Mouse (Mus musculus): Measurements from ENCODE around the gene Fkbp4.

Fkbp4 gene

DNA sequence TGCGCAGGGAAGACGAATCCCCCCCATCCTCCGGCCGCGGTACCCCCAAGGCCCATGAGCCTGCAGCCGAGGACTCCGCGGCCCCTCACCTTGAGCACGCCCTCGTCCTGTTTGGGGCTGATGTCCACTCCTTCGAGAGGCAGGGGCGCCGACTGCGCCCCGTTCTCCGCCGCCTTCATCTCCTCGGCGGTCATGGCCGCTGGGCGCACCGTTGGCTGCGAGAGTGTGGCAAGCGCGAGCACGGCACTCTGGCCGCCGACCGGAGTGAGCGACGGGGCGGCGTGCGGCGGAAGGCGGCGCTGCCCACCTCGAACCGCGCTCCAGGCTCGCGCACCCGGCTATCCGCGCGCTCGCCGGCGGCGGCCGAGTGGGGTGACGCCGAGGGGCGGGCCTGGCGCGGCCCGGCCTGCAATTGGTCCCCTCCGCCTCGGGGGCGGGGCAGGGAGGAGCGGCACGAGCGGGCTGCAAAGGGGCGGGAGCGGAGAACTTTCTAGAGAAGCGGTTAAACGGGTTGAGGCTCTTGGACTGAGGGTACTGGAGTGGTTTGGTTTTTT, at the start of gene Fkbp4:
TSS of gene Fkbp4 (minus strand) at position 361 of the 554 bp plus-strand sequence.
- peak; percentile 93 for DNase-seq (ENCODE audit: low spot score)

- no peak for DNase-seq (ENCODE audit: low spot score)
These were observed 49.3 kb upstream of the Fkbp4 start for GRCm38 (mm10) chr6:128487736-128488135.

DNA sequence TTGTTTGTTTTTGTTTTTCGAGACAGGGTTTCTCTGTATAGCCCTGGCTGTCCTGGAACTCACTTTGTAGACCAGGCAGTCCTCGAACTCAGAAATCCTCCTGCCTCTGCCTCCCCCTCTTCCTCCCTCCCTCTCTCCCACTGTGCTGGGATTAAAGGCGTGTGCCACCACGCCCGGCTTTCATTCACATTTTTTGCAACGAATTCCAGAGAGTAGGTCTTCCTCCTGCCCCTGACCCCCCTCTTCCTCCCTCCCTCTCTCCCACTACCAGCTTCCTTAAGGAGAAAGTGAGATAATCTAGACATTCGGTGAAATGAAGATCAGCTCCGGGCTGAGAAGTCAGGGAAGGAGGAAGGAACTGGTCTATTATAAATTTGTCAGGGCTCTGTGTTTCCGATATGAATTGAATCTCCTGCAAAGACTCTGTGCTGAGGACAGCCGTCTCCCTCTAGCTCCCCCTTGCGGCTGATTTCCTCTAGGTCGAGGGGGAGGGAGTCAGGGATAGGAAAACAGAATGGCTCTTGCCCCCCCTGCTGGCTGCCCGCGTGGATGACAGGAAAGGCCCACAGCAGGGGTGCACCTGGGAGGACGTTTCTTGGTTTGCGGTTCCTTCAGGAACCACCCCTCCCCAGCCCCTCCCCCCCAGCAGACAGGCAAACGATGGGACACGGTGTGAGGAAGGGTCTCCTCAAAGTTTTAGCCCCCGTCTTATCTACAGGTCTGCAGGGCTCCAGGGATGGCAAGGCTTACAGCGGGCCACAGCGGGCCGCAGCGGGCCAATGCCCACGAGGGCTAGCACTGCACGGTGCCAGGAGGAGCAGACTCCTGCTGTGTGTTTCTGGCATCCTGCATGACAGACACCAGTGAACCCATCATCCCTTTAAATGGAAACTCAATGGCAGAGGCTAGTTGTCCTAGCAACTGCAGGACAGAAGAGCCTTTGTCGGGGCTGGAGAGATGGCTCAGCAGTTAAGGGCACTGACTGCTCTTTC, 41.3 kb upstream of the Fkbp4 start:
- peak; percentile 85 for DNase-seq (ENCODE audit: low spot score)

GRCm38 (mm10) chr6:128477495-128477894, 39.0 kb upstream of the Fkbp4 start:
- DNase-seq (ENCODE audit: low spot score), result no peak

DNA sequence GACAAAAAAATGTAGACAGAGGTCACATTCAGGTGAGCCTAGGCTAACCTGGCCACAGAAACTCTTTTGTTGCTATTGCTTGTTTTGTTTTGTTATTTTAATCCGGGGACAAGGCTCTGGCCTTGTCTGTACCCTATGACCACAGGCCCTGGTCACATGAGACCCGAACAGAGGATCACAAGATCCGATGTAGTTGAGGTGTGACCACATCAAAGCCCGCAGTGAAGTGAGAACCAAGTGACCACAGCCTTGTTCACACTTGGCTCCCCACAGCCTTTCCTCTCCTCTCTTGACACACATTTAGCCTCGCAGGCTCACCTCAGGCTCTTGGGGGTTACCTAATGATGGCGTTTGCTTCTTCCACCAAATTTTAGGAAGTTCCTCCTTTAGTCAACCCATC, 35.6 kb upstream of the Fkbp4 start:
- no peak for DNase-seq (ENCODE audit: low spot score)

GRCm38 (mm10) chr6:128469451-128469850, 31.0 kb upstream of the Fkbp4 start:
- DNase-seq (ENCODE audit: low spot score), result no peak

- no peak for DNase-seq (ENCODE audit: low spot score)
These were observed 28.8 kb upstream of the Fkbp4 start for GRCm38 (mm10) chr6:128467298-128467697.

DNA sequence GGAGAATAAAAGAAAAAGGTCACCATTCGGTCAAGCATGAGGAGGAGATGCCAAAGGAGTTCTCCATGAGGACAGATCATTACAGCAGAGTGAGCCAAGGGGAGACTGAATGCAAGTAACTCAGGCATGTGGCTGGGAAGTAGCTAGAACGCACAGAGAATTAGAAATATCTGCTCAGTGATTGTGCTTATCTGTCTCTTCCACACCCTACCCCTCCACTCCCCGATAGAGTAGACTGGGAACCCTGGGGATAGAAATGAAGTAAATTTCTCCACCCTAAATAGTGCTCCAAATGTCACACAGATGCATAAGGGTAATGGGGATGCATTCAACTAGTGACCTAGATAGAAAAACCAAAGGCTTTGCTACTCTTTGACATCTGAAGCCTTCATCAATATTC, 28.1 kb upstream of the Fkbp4 start:
- DNase-seq (ENCODE audit: low spot score), result no peak

GRCm38 (mm10) chr6:128466043-128466442, 27.6 kb upstream of the Fkbp4 start:
- DNase-seq (ENCODE audit: low spot score), result no peak

- DNase-seq (ENCODE audit: low spot score), result no peak
These were observed 26.5 kb upstream of the Fkbp4 start for GRCm38 (mm10) chr6:128464996-128465395.

GRCm38 (mm10) chr6:128461606-128462005, 23.1 kb upstream of the Fkbp4 start:
- DNase-seq (ENCODE audit: low spot score), result no peak

GRCm38 (mm10) chr6:128460729-128461503, 22.4 kb upstream of the Fkbp4 start:
- DNase-seq (ENCODE audit: low spot score), result no peak

GRCm38 (mm10) chr6:128460321-128460720, 21.8 kb upstream of the Fkbp4 start:
- no peak for DNase-seq (ENCODE audit: low spot score)

DNA sequence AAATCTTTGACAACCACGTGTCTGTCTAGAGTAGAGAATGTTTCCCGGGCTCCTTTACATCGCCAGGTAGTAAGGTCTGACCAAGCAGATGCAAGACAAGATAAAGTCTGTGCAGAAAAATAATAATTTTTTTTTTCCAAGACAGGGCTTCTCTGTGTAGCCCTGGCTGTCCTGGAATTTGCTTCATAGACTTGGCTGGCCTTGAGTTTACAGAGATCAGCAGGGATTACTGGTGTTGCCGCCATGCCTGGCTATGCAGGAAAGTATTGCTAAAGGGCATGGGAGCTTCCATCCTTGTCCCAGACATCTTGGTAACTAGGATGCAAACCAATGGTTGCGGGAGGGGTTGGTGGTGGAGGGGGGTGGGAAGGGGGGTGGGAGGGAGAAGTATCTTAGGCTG, 18.7 kb upstream of the Fkbp4 start:
- no peak for DNase-seq (ENCODE audit: low spot score)

DNA sequence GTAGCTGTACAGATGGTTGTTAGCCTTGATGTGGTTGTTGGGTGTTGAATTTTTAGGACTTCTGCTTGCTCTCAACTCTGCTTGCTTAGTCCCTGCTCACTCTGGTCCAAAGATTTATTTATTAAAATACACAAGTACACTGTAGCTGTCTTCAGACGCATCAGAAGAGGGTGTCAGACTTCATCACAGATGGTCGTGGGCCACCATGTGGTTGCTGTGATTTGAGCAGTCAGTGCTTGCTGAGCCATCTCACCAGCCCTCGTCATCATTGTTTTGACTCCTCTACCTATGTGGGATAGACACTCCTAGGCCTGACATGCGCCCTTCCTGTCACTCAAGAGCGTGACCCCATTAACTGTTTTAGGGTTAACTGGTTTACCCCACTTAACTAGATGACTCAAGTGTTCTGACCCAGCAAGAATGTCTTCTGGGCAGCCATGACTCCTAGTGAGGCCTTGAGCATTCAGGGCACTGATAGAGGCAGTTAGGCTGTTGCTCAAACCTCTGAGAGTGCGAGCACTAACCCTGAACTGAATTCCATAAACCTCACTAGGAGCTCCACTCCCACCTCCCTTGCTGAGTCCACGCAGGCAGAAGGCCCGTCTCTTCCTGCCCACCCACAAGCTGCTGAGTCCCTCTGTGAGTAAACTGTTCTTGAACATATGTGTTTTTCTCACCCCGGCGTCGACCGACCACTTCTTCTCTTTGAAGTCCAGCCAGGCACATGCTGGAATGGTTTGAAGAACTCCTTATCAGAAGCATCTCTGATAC, 17.5 kb upstream of the Fkbp4 start:
- DNase-seq (ENCODE audit: low spot score), result no peak

DNA sequence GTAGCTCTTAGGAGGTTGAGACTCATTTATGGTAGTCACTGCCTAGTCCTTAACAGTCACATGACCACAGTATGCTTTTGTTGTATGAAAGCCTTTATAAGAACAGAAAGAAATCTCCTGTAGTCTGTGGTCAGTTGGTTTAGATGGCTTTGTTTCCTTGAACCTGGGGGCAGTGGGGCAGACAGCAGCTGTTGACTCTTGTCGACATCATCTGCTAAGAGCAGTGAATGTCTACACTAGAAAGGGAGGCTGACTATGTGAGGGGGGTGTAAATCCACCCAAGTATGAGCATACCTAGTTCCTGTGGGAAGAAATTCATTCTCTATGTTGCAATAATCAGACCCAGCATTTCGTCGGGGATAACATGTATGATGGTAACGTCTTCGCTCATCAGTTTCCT, 8.6 kb upstream of the Fkbp4 start:
- DNase-seq (ENCODE audit: low spot score), result no peak

DNA sequence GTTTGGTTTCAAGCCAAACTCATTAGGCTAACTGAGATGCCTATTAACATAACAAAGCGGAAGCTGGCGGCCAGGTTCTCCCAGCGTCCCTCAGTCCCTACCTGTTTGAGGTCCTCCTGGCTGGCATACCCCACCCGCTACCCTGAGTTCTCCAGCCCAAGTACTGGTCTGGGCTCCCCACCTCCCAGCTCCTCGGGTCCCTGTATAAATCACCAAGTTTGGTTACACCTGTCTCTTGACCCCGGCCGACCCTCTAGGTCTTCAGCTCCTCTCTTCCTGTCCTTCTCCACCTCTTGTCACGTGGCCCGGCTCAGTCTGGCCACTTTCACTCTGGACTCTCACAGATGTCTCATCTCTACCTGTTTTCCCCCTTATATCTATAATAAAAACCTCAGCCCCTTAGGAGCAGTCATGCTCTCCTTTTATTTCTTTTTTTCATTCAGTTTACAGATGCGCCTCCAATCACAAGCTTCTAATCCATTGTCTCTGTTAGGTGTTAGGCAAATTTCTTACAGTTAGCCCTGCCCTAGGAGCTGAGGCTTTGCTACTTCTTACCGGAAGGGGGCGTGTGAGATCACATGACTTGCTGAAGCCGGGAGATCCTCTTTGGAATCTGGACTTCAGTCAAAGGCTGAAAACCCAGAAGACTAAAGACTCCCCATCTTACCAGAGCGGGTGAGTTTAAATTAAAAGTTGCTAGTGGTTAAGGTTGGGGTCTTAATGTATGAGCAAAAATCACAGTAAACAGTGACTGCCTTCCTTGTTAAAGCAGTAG, 7.5 kb upstream of the Fkbp4 start:
- no peak for DNase-seq (ENCODE audit: low spot score)

DNA sequence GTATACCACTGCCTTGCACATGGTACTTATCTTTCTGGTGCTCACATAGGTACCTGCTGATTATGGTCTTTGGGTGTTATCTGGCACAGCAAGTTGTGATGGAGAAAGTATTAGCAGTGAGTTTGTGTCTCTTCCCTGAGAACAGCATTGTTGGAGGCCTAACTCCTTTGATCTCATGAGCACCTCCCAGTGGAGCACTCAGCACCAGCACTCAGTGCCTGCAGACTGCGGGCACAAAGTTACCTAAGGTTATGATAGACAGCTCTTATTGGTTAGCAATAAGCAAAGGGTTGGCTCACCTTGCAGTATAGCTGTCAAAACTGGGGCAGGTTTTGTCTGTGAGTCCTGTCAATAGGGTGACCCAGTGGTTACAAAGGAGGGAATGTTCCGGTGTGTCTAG, 1.8 kb upstream of the Fkbp4 start:
- DNase-seq (ENCODE audit: low spot score), result no peak

- DNase-seq (ENCODE audit: low spot score), result no peak
These were observed 429 bp upstream of the Fkbp4 start for GRCm38 (mm10) chr6:128438871-128439341.

- DNase-seq (ENCODE audit: low spot score), result peak; percentile 51
These were observed 653 bp downstream of the Fkbp4 start for GRCm38 (mm10) chr6:128437731-128438316.

- no peak for DNase-seq (ENCODE audit: low spot score)
These were observed 1.2 kb downstream of the Fkbp4 start for GRCm38 (mm10) chr6:128437288-128437687.
